Mouse (Mus musculus): ENCODE measurements around the gene Tnpo3. TPM values are rescaled to one million over a fixed set of nuclear protein-coding genes. Genes with fewer than 3 reads are reported as not detected.

The Tnpo3 gene
- total and polyA plus RNA-seq, 3 experiments, result 60.5 to 140 (median 76.0) TPM

DNA sequence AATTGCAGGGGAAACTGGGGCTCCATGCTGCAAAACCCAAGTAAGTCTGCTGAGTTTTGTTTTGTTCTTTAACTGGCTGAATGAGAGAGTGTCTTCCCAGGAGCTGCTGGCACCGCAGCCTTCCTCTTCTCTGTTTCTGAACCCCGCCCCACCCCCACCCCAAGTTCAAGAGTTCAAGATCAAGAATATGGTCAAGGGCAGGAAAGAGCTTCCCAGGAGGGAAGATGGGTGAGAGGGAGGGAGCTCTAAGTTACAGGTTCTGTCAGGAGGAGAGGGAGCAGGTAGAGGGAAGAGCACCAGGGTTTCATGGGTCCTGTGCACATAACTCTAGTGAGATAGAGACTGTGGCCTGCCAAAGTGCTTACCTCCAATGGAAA lies 80.3 kb downstream of the Tnpo3 start:
- H3K4me2 ChIP-seq (ENCODE audit: insufficient read depth, low read depth, poor library complexity, severe bottlenecking), result peak overlapping the region; percentile 99
- H3K4me3 ChIP-seq (replicated peaks in 1 of 3; ENCODE audit: low read depth in 2 of 3, low read length in 2 of 3, poor library complexity in 1 of 3), result peak overlapping the region; percentile 82 to 90 (median 88)
- no peak for TF ChIP-seq ZC3H11A (IDR thresholded peaks at IDR 0.05; ENCODE audit: low read depth, low read length)
- TF ChIP-seq POLR2AphosphoS2 (IDR thresholded peaks at IDR 0.05; ENCODE audit: low read depth, low read length), result 0 out of 2 replicates have a peak, but pooled peaks have one; percentile 2
- no peaks in the 10 kb centered on the region for H3K9me3 ChIP-seq (replicated peaks; ENCODE audit: low read length)
- in situ Hi-C loops (cut with MboI; ENCODE audit: low pct_ligation_motif_present, low pct_unique_long_range_greater_than_20kb, low sequenced_read_pairs), result no loop called here
- H3K4me1 ChIP-seq (ENCODE audit: control insufficient read depth in 1 of 2, insufficient read depth in 2 of 2), result peaks cover 4 to 66% of the 10 kb centered on the region in 2 experiments
- peak; percentile 25 for DNase-seq (ENCODE audit: extremely low read depth)
- H3K27me3 ChIP-seq (replicated peaks), result no peaks in the 10 kb centered on the region
- peaks cover 47% of the 10 kb centered on the region for H3K79me2 ChIP-seq (replicated peaks; ENCODE audit: control insufficient read depth, extremely low read depth, insufficient read depth, poor library complexity, severe bottlenecking)
- peaks cover 25 to 34% of the 10 kb centered on the region in 2 experiments for H3K36me3 ChIP-seq (replicated peaks in 1 of 2; ENCODE audit: control insufficient read depth in 1 of 2, insufficient read depth in 1 of 2, low read length in 1 of 2)
- peak overlapping the region; percentile 98 for H3K27ac ChIP-seq (ENCODE audit: insufficient read depth, low read depth)
- dilution Hi-C loops (cut with MboI; ENCODE audit: extremely low pct_ligation_motif_present, extremely low pct_unique_long_range_greater_than_20kb, low sequenced_read_pairs), result no loop called here
- H3K9ac ChIP-seq (ENCODE audit: insufficient read depth, low read depth), result peak overlapping the region; percentile 88

DNA sequence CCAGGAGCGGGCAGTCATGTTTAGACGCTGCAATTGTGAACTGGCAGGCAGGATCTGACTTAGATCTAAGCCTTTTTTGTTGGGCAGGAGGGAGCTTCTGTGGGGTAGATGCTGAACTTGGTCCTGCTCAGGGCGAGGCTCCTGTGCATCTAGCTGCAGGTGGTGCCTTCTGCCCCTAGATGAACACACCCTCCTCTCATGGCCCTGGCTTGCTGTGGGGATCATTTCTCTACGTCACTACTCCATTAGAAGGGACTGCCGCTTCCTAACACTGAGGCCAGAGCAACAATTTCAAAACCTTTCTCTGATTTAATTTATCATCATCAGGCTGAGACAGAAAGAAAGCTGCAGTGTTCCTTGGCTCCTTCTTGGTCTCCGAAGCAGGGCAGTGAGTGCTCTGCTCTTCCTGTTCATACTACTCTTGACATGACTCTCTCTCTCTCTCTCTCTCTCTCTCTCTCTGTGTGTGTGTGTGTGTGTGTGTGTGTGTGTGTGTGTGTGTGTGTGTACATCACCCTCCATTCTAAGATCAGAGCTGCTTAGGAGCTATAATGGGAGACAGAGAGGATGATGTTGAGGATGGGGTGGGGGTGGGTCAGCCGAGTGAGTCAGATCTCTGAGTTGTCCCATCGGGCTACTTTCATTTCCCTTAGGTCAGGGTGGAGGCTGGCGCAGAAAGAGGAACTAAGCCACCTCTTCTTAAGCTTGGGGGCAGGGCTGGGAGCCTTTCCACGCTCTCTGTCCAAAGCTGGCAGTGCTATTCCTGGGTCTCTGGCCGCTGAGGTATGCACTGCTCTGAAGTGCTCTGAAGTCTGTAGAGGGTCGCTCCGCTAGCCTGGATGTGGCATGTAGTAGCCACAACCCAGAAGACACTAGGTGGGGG lies 80.9 kb downstream of the Tnpo3 start:
- H3K4me1 ChIP-seq (ENCODE audit: control insufficient read depth in 1 of 2, insufficient read depth in 2 of 2), result peaks cover 6 to 66% of the 10 kb centered on the region in 2 experiments
- no peaks in the 10 kb centered on the region for H3K27me3 ChIP-seq (replicated peaks)
- in situ Hi-C loops (cut with MboI; ENCODE audit: low pct_ligation_motif_present, low pct_unique_long_range_greater_than_20kb, low sequenced_read_pairs) (no loop called here), dilution Hi-C loops (cut with MboI; ENCODE audit: extremely low pct_ligation_motif_present, extremely low pct_unique_long_range_greater_than_20kb, low sequenced_read_pairs) (no loop called here)
- peaks cover 19 to 28% of the 10 kb centered on the region in 2 experiments for H3K36me3 ChIP-seq (replicated peaks in 1 of 2; ENCODE audit: control insufficient read depth in 1 of 2, insufficient read depth in 1 of 2, low read length in 1 of 2)
- peaks cover 47% of the 10 kb centered on the region for H3K79me2 ChIP-seq (replicated peaks; ENCODE audit: control insufficient read depth, extremely low read depth, insufficient read depth, poor library complexity, severe bottlenecking)
- peak overlapping the region; percentile 99 for H3K4me2 ChIP-seq (ENCODE audit: insufficient read depth, low read depth, poor library complexity, severe bottlenecking)
- H3K4me3 ChIP-seq (replicated peaks in 1 of 3; ENCODE audit: low read depth in 2 of 3, low read length in 2 of 3, poor library complexity in 1 of 3), result peak overlapping the region; percentile 82 to 90 (median 88)
- peak; percentile 91 for DNase-seq (ENCODE audit: extremely low read depth)
- H3K27ac ChIP-seq (ENCODE audit: insufficient read depth, low read depth), result peak overlapping the region; percentile 98
- peak overlapping the region; percentile 96 for H3K9ac ChIP-seq (ENCODE audit: insufficient read depth, low read depth)
- H3K9me3 ChIP-seq (replicated peaks; ENCODE audit: low read length), result no peaks in the 10 kb centered on the region
- TF ChIP-seq MEF2A (IDR thresholded peaks at IDR 0.05; ENCODE audit: borderline replicate concordance, low read depth, low read length), result peak; percentile 87
- no peak; the same call in 1 of the 2 replicates for TF ChIP-seq MAZ (IDR thresholded peaks at IDR 0.05; ENCODE audit: low read depth, low read length)
- TF ChIP-seq GABPA (IDR thresholded peaks at IDR 0.05; ENCODE audit: insufficient replicate concordance, low read depth, low read length), result no peak
- TF ChIP-seq KAT2A (IDR thresholded peaks at IDR 0.05; ENCODE audit: insufficient replicate concordance, low read length), result no peak
- TF ChIP-seq NRF1 (IDR thresholded peaks at IDR 0.05; ENCODE audit: low read depth, low read length), result no peak
- peak; percentile 92 for TF ChIP-seq CHD2 (IDR thresholded peaks at IDR 0.05; ENCODE audit: low read length)
- TF ChIP-seq USF1 (IDR thresholded peaks at IDR 0.05; ENCODE audit: low read depth, low read length), result no peak
- TF ChIP-seq ZC3H11A (IDR thresholded peaks at IDR 0.05; ENCODE audit: low read depth, low read length), result no peak
- TF ChIP-seq ETS1 (conservative IDR thresholded peaks at IDR 0.05; ENCODE audit: low read depth, low read length), result peak; percentile 70
- TF ChIP-seq RAD21 (IDR thresholded peaks at IDR 0.05; ENCODE audit: low read depth, low read length), result no peak; the same call in 1 of the 2 replicates
- peak; percentile 74 for TF ChIP-seq POLR2A (IDR thresholded peaks at IDR 0.05; ENCODE audit: low read depth, low read length)
- TF ChIP-seq MAFK (IDR thresholded peaks at IDR 0.05; ENCODE audit: insufficient replicate concordance, low read length), result no peak
- TF ChIP-seq ZNF384 (IDR thresholded peaks at IDR 0.05; ENCODE audit: low read depth, low read length), result no peak
- TF ChIP-seq EP300 (IDR thresholded peaks at IDR 0.05; ENCODE audit: low read length), result peak; percentile 92
- peak; percentile 63; the same call in 1 of the 2 replicates for TF ChIP-seq SIN3A (IDR thresholded peaks at IDR 0.05; ENCODE audit: low read length)
- TF ChIP-seq NELFE (IDR thresholded peaks at IDR 0.05; ENCODE audit: low read depth, low read length), result 0 out of 2 replicates have a peak, but pooled peaks have one; percentile 62
- peak; percentile 20; the same call in 1 of the 2 replicates for TF ChIP-seq ELF1 (IDR thresholded peaks at IDR 0.05; ENCODE audit: low read depth, low read length)
- TF ChIP-seq POLR2AphosphoS2 (IDR thresholded peaks at IDR 0.05; ENCODE audit: low read depth, low read length), result 0 out of 2 replicates have a peak, but pooled peaks have one; percentile 10
- TF ChIP-seq MYC (IDR thresholded peaks at IDR 0.05; ENCODE audit: low read depth, low read length), result peak; percentile 87
- peak; percentile 59; the same call in 1 of the 2 replicates for TF ChIP-seq MXI1 (IDR thresholded peaks at IDR 0.05; ENCODE audit: low read depth, low read length)
- peak; percentile 84 for TF ChIP-seq RCOR1 (conservative IDR thresholded peaks at IDR 0.05; ENCODE audit: low read depth, low read length)
- no peak for TF ChIP-seq UBTF (IDR thresholded peaks at IDR 0.05; ENCODE audit: low read depth, low read length)
- no peak for TF ChIP-seq ZKSCAN1 (IDR thresholded peaks at IDR 0.05; ENCODE audit: borderline replicate concordance, low read depth, low read length)
- TF ChIP-seq IRF4 (IDR thresholded peaks at IDR 0.05; ENCODE audit: low read depth, low read length), result peak; percentile 97
- TF ChIP-seq PAX5 (IDR thresholded peaks at IDR 0.05; ENCODE audit: low read length), result no peak
- TF ChIP-seq MAX (IDR thresholded peaks at IDR 0.05; ENCODE audit: low read length), result no peak; the same call in 1 of the 2 replicates
- TF ChIP-seq JUND (conservative IDR thresholded peaks at IDR 0.05; ENCODE audit: low read depth, low read length), result no peak
- TF ChIP-seq SMC3 (IDR thresholded peaks at IDR 0.05; ENCODE audit: low read depth, low read length), result no peak
- peak; percentile 25; the same call in 1 of the 2 replicates for TF ChIP-seq JUN (IDR thresholded peaks at IDR 0.05; ENCODE audit: insufficient read depth, low read depth, low read length)
